ENCODE assay signal across 8 mouse cellular contexts in genomic region chr6:118477875-118478785, GRCm38 (mm10). TPM values are rescaled to one million over a fixed set of nuclear protein-coding genes. Genes with fewer than 3 reads are reported as not detected.
DNase-seq lines count a peak whose midpoint lies in the region; ATAC-seq and TF ChIP-seq lines count a peak whose summit lies in the region.

No protein-coding gene starts in this region.

- peaks cover 17% of the 10 kb centered on the region for H3K4me1 ChIP-seq in midbrain, embryonic 12.5 days

- WGBS in midbrain, embryonic 12.5 days = 12% methylated on average over 10 of the region's 10 CpGs

- H3K27me3 ChIP-seq in midbrain, embryonic 12.5 days = peaks cover 47% of the 10 kb centered on the region

- peak overlapping the region; percentile 91 for H3K27ac ChIP-seq in gastrocnemius, adult 2 months
- peak overlapping the region; percentile 84; the same call in 1 of the 2 replicates for H3K27ac ChIP-seq in midbrain, embryonic 12.5 days (replicated peaks)

- no peaks in the 10 kb centered on the region for H3K9me3 ChIP-seq in midbrain, embryonic 12.5 days

- H3K36me3 ChIP-seq in midbrain, embryonic 12.5 days = no peaks in the 10 kb centered on the region

- peak overlapping the region; percentile 73 for H3K4me2 ChIP-seq in midbrain, embryonic 12.5 days (replicated peaks)

- ATAC-seq in midbrain, embryonic 12.5 days (ENCODE audit: low FRiP score, low read depth) = no peak

- TF ChIP-seq CTCF in gastrocnemius, adult 2 months (IDR thresholded peaks at IDR 0.05) = no peak

- intact Hi-C loops in gastrocnemius, adult 2 months (cut with DNase I) = no loop called here
- intact Hi-C loops in heart, postnatal 10 days (cut with DNase I) = no loop called here

- peak overlapping the region; percentile 75 for H3K4me3 ChIP-seq in gastrocnemius, adult 2 months
- peak overlapping the region; percentile 57 for H3K4me3 ChIP-seq in midbrain, embryonic 12.5 days

- H3K9ac ChIP-seq in midbrain, embryonic 12.5 days (replicated peaks) = peak overlapping the region; percentile 71

- DNase-seq in gastrocnemius, adult 2 months = no peak
- DNase-seq in gastrocnemius, postnatal 25 days = no peak
- peak; percentile 47 for DNase-seq in Muller cell, postnatal 12 days (ENCODE audit: inconsistent ontology term)
- peak; percentile 8 to 13 for DNase-seq in heart, postnatal 10 days
- DNase-seq in gastrocnemius, adult 18-20 months (ENCODE audit: low spot score) = no peak
- DNase-seq in frontal cortex, adult 2 months (ENCODE audit: extremely low spot score in 1 of 2, low spot score in 1 of 2) = no peak
- no peak for DNase-seq in cerebellum, adult 9-10 months

RNA-seq across cellular contexts. Expression of gene Zfp9, which starts 1.0 kb away (rescaled TPM):
- 1 to 10 TPM; 7.0 to 9.4 TPM for total RNA-seq in gastrocnemius, adult 2 months (2021)
- 1 to 10 TPM; 6.9 to 7.3 TPM for total RNA-seq in gastrocnemius, postnatal 25 days (2021)
- 1 to 10 TPM; 7.1 to 7.4 TPM for total RNA-seq in heart, postnatal 10 days (2021)
- polyA plus RNA-seq in midbrain, embryonic 12.5 days (2016; fragmentation: Nextera tagmentation; extraction: Ambion mirVana) = 10.5 and 11.0 TPM in 2 replicates
- 1 to 10 TPM; 7.3 to 8.2 TPM for total RNA-seq in gastrocnemius, adult 18-20 months (2021)
- polyA plus RNA-seq in frontal cortex, adult 2 months (2012; rRNA removed) = 13.9 and 15.4 TPM in 2 replicates

RNA-seq across cellular contexts. Expression of gene Zfp248, which starts 22.8 kb away (rescaled TPM):
- 1 to 10 TPM; 1.0 to 1.9 TPM for total RNA-seq in gastrocnemius, adult 2 months (2021)
- total RNA-seq in gastrocnemius, postnatal 25 days (2021) = 1 to 10 TPM; 1.1 to 1.2 TPM
- total RNA-seq in heart, postnatal 10 days (2021) = 1 to 10 TPM; 2.0 to 2.2 TPM
- polyA plus RNA-seq in midbrain, embryonic 12.5 days (2016; fragmentation: Nextera tagmentation; extraction: Ambion mirVana) = 13.9 and 14.9 TPM in 2 replicates
- total RNA-seq in gastrocnemius, adult 18-20 months (2021) = 1 to 10 TPM; 1.8 to 1.9 TPM
- 7.7 and 8.7 TPM in 2 replicates for polyA plus RNA-seq in frontal cortex, adult 2 months (2012; rRNA removed)

RNA-seq across cellular contexts. Expression of gene Bms1, which starts 58.9 kb away (rescaled TPM):
- total RNA-seq in gastrocnemius, adult 2 months (2021) = 10 to 100 TPM; 26.3 to 27.0 TPM
- total RNA-seq in gastrocnemius, postnatal 25 days (2021) = 10 to 100 TPM; 21.7 to 24.0 TPM
- total RNA-seq in heart, postnatal 10 days (2021) = 10 to 100 TPM; 21.7 to 21.8 TPM
- polyA plus RNA-seq in midbrain, embryonic 12.5 days (2016; fragmentation: Nextera tagmentation; extraction: Ambion mirVana) = 42.5 and 43.3 TPM in 2 replicates
- 10 to 100 TPM; 24.9 to 26.3 TPM for total RNA-seq in gastrocnemius, adult 18-20 months (2021)
- 23.1 and 27.8 TPM in 2 replicates for polyA plus RNA-seq in frontal cortex, adult 2 months (2012; rRNA removed)

Comparison
In these comparisons a context has a peak if more than half of its experiments do, and no peak if none do; other contexts are left out.
1. DNase-seq: peak in Muller cell, postnatal 12 days (single experiment) and heart, postnatal 10 days (2 of 2); none in gastrocnemius, adult 2 months (single experiment), gastrocnemius, postnatal 25 days (single experiment), gastrocnemius, adult 18-20 months (single experiment), frontal cortex, adult 2 months (0 of 2) and cerebellum, adult 9-10 months (single experiment).